Mouse (Mus musculus) layer of hippocampus, adult 8-10 months (tissue): ENCODE results near the gene Il17d. TPM values are rescaled to one million over a fixed set of nuclear protein-coding genes. Genes with fewer than 3 reads are reported as not detected.

Experiments used
- total RNA-seq, 4 experiments: library from RNA; stranded (reverse); gene quantifications; 2 replicates each; pipeline ENCODE4 v1.2.4; 2022

Gene Il17d
- total RNA-seq, 4 experiments from 2014 or later = 10.4 to 12.5 (median 10.9) TPM

Other genes starting within 250 kb of the Il17d start
- 10 to 100 TPM; 17.8 to 26.3 (median 21.5) TPM for gene Cryl1, start 126.2 kb upstream of the Il17d start, total RNA-seq
- 10 to 100 TPM; 13.7 to 19.3 (median 16.0) TPM for gene Ift88, start 100.7 kb upstream of the Il17d start, total RNA-seq
- gene Eef1akmt1, start 46.8 kb downstream of the Il17d start, total RNA-seq = 10 to 100 TPM; 28.5 to 34.4 (median 32.4) TPM
- gene Xpo4, start 140.7 kb downstream of the Il17d start, total RNA-seq = 10 to 100 TPM; 11.8 to 17.7 (median 14.4) TPM
- gene Gm49361, start 221.3 kb downstream of the Il17d start, total RNA-seq = 1 to 10 TPM; 2.2 to 4.5 (median 3.4) TPM
- 10 to 100 TPM; 43.6 to 46.3 (median 45.0) TPM for gene Lats2, start 233.6 kb downstream of the Il17d start, total RNA-seq